Mouse (Mus musculus) megakaryocyte, embryonic 14.5 days (primary cell): ENCODE measurements around the gene Nfic.

Experiments
- FLI1 ChIP-seq: IDR thresholded peaks from 2 replicates; pipeline ENCODE4 v1.6.1; 2012; ENCODE audit warnings: low read length, inconsistent platforms, mixed read lengths
- GATA1 ChIP-seq: IDR thresholded peaks from 3 replicates; pipeline ENCODE4 v1.6.1; 2012; ENCODE audit warnings: mixed read lengths, low read length, inconsistent platforms, borderline replicate concordance

DNA sequence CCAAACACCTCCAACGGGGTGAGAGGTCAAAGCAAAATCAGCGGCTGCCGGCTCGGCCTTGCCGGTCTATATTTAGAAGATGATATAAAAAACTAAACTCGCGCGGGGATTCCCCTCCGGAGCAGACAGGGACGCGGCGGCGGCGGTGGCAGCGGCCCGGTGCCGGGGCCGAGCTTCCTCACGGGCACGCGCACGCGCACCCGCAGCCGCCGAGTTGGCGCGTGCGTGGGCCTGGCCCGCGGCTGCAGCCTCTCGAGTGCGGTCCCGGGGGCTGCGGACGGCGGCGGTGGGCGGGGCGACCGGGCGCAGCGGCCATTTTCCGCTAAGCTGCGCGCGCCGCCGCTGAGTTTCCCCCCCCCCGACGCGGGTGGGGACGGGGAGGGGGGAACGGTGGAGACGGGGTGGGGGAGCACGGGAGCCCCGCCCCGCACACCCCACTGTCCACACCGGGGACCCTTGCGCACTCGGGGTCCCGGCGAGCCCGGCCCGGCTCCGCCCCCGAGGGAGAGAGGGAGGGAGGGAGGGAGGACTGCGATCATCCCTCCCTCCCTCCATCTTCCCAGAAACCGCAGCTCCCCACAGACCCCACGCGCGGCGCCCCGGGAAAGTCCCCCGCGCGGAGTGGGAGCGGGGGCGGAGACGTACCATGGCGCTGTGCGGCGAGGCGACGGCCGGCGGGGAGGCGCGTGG, 25.1 kb downstream of the Nfic start:
- no peak for TF ChIP-seq GATA1
- no peak for TF ChIP-seq FLI1
